Mouse (Mus musculus) embryo, embryonic 10 days (tissue): ENCODE measurements around the gene Bpifc.
"Not testable (repeated sequence)": the region's sequence is repeated elsewhere in the genome, so short reads cannot be mapped to it uniquely, and the experiment has no call there.

Source experiments
- DNase-seq: peaks from one replicate; pipeline ENCODE4 v3.0.0-alpha.2; 2015; ENCODE audit warnings: low spot score

Gene Bpifc

GRCm38 (mm10) chr10:86011781-86012180 is at the start of gene Bpifc:
Gene Bpifc, minus strand, starts transcription at chr10:86011895.
- no peak for DNase-seq

GRCm38 (mm10) chr10:86060267-86060666 is 48.6 kb upstream of the Bpifc start:
- DNase-seq: no peak

GRCm38 (mm10) chr10:86057712-86058111 is 46.0 kb upstream of the Bpifc start:
- DNase-seq: no peak

GRCm38 (mm10) chr10:86057286-86057685 is 45.6 kb upstream of the Bpifc start:
- DNase-seq: peak; percentile 14

GRCm38 (mm10) chr10:86056297-86056903 is 44.7 kb upstream of the Bpifc start:
- no peak for DNase-seq

- no peak for DNase-seq
Measured at GRCm38 (mm10) chr10:86052818-86053522, 41.3 kb upstream of the Bpifc start.

GRCm38 (mm10) chr10:86050522-86050921 is 38.8 kb upstream of the Bpifc start:
- no peak for DNase-seq

GRCm38 (mm10) chr10:86047786-86048185 is 36.1 kb upstream of the Bpifc start:
- DNase-seq: no peak

GRCm38 (mm10) chr10:86046371-86046770 is 34.7 kb upstream of the Bpifc start:
- DNase-seq: no peak

GRCm38 (mm10) chr10:86044066-86044465 is 32.4 kb upstream of the Bpifc start:
- DNase-seq: no peak

GRCm38 (mm10) chr10:86043651-86044050 is 32.0 kb upstream of the Bpifc start:
- no peak for DNase-seq

GRCm38 (mm10) chr10:86034007-86034728 is 22.5 kb upstream of the Bpifc start:
- no peak for DNase-seq

GRCm38 (mm10) chr10:86032517-86032916 is 20.8 kb upstream of the Bpifc start:
- DNase-seq: peak; percentile 11

- DNase-seq: no peak
Measured at GRCm38 (mm10) chr10:86030743-86031142, 19.0 kb upstream of the Bpifc start.

- DNase-seq: not testable (repeated sequence)
Measured at GRCm38 (mm10) chr10:86026807-86027206, 15.1 kb upstream of the Bpifc start.

GRCm38 (mm10) chr10:86026354-86026753 is 14.7 kb upstream of the Bpifc start:
- DNase-seq: no peak

- DNase-seq: no peak
Measured at GRCm38 (mm10) chr10:86025906-86026305, 14.2 kb upstream of the Bpifc start.

GRCm38 (mm10) chr10:86023149-86023548 is 11.5 kb upstream of the Bpifc start:
- no peak for DNase-seq

GRCm38 (mm10) chr10:86022474-86022816 is 10.8 kb upstream of the Bpifc start:
- DNase-seq: peak; percentile 7

GRCm38 (mm10) chr10:86021749-86022473 is 10.2 kb upstream of the Bpifc start, which contains the start of gene Fbxo7:
Gene Fbxo7, plus strand, starts transcription at chr10:86021972.
- DNase-seq: peak; percentile 91

- DNase-seq: no peak
Measured at GRCm38 (mm10) chr10:86021408-86021748, 9.7 kb upstream of the Bpifc start.

GRCm38 (mm10) chr10:86018813-86019212 is 7.1 kb upstream of the Bpifc start:
- DNase-seq: no peak

- DNase-seq: no peak
Measured at GRCm38 (mm10) chr10:86017781-86018180, 6.1 kb upstream of the Bpifc start.
